Mouse (Mus musculus): ENCODE measurements around the gene Hdac9. TPM values are rescaled to one million over a fixed set of nuclear protein-coding genes. Genes with fewer than 3 reads are reported as not detected.

The Hdac9 gene
- polyA plus RNA-seq, 1 experiment from 2014 or later = 1.6 TPM

DNA sequence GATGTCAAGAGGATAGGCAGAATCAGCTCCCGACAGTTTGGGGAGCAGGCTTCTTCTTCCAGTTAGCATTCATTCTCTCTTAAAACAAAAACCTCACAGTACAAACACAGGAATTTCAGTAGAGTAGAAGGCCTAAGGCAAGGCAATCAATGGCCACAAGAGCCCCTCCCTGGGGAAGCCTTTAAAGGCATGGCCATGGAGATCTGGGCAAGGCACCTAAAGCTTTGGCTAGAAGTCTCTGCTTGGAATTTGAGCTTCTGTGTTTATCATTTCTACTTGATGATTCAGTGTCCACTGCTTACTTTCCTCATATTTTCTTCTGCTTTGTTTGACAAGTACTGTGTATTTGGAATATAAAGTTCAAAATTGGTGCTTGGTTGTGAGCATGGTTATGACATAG is 429.2 kb downstream of the Hdac9 start:
- Histone ChIP-seq H3K9me3 (replicated peaks; ENCODE audit: control insufficient read depth, low read length) (no peaks in the 10 kb centered on the region), H3K9ac (ENCODE audit: low read depth, low read length) (no peak overlapping the region), H3K4me1 (ENCODE audit: control insufficient read depth, low read depth, low read length) (no peaks in the 10 kb centered on the region), H3K27ac (ENCODE audit: low read length) (no peak overlapping the region), H3K4me2 (ENCODE audit: low read depth, low read length) (no peak overlapping the region), H3K27me3 (ENCODE audit: control insufficient read depth, insufficient read depth, low read depth, low read length) (no peaks in the 10 kb centered on the region), H3K4me3 (ENCODE audit: low read depth, low read length) (no peak overlapping the region), H3K36me3 (ENCODE audit: control insufficient read depth, insufficient read depth) (no peaks in the 10 kb centered on the region)
- 78% methylated on average over 1 of the region's 1 CpGs for WGBS (ENCODE audit: insufficient replicate concordance)
- ATAC-seq (ENCODE audit: low read depth) = no peak

DNA sequence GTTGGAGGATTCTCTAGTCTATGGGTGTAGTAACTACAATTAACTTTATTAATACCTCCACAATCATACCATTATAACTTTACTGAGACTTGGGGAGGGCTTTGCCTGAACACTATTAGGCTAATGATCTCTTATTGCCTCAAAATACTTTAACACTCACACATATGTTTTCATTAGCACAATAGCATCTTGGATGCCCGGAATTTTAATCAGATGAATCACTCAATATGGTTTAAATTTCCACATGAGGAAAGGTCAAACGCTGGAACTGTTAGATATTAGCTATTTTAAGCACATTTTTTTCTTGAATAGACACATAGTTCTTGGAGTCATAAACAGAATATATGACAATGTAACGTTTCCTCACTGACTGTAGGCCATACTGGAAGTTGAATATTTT is 429.9 kb downstream of the Hdac9 start:
- H3K4me2 ChIP-seq (ENCODE audit: low read depth, low read length) = no peak overlapping the region
- ATAC-seq (ENCODE audit: low read depth) = no peak
- H3K27ac ChIP-seq (ENCODE audit: low read length) = no peak overlapping the region
- no peak overlapping the region for H3K9ac ChIP-seq (ENCODE audit: low read depth, low read length)
- H3K36me3 ChIP-seq (ENCODE audit: control insufficient read depth, insufficient read depth) = no peaks in the 10 kb centered on the region
- no peaks in the 10 kb centered on the region for H3K4me1 ChIP-seq (ENCODE audit: control insufficient read depth, low read depth, low read length)
- H3K27me3 ChIP-seq (ENCODE audit: control insufficient read depth, insufficient read depth, low read depth, low read length) = no peaks in the 10 kb centered on the region
- H3K4me3 ChIP-seq (ENCODE audit: low read depth, low read length) = no peak overlapping the region
- H3K9me3 ChIP-seq (replicated peaks; ENCODE audit: control insufficient read depth, low read length) = no peaks in the 10 kb centered on the region
- 49% methylated on average over 3 of the region's 3 CpGs for WGBS (ENCODE audit: insufficient replicate concordance)

DNA sequence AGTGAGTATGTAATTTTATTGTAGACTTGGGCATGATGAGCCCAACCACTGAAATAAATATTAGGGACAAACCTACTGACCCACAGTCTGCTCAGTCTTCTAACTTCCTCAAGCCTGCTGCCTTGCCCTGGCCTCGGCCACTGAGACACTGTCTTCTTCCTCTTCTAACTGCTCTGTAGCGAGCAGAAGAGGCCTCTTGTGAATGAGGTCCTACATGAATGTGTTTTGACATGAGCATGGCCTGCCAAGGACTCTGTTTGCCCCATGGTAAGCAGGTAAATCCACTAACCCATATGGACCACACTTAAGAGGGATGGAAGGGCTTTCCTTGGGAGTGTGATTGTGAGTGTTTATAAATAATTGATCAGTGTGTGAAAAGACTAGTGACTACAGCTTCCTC is 430.9 kb downstream of the Hdac9 start:
- no peak overlapping the region for H3K4me3 ChIP-seq (ENCODE audit: low read depth, low read length)
- no peak overlapping the region for H3K27ac ChIP-seq (ENCODE audit: low read length)
- 16% methylated on average over 2 of the region's 2 CpGs for WGBS (ENCODE audit: insufficient replicate concordance)
- no peak for ATAC-seq (ENCODE audit: low read depth)
- no peak overlapping the region for H3K4me2 ChIP-seq (ENCODE audit: low read depth, low read length)
- H3K27me3 ChIP-seq (ENCODE audit: control insufficient read depth, insufficient read depth, low read depth, low read length) = no peaks in the 10 kb centered on the region
- no peaks in the 10 kb centered on the region for H3K4me1 ChIP-seq (ENCODE audit: control insufficient read depth, low read depth, low read length)
- no peaks in the 10 kb centered on the region for H3K9me3 ChIP-seq (replicated peaks; ENCODE audit: control insufficient read depth, low read length)
- H3K36me3 ChIP-seq (ENCODE audit: control insufficient read depth, insufficient read depth) = no peaks in the 10 kb centered on the region
- H3K9ac ChIP-seq (ENCODE audit: low read depth, low read length) = no peak overlapping the region

DNA sequence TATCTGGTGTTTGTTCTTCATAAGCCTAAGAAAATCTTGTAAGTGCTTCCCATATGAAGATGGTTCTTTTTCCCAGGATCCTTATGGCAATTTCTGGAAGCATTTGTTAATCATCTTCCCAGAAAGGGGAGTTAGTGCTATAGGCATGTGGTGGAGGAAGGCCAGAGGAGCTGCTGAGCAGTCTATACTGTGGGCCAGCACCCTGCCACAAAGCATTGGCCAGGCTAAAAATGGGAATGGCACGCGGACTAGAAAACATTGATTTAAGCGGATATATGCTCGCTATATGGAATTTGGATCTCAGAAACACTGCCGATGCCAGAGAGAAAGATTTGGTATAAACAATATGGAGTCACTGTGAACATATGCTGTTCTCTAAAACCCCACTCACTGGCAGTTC is 435.2 kb downstream of the Hdac9 start:
- 82% methylated on average over 5 of the region's 5 CpGs for WGBS (ENCODE audit: insufficient replicate concordance)
- H3K4me2 ChIP-seq (ENCODE audit: low read depth, low read length) = no peak overlapping the region

DNA sequence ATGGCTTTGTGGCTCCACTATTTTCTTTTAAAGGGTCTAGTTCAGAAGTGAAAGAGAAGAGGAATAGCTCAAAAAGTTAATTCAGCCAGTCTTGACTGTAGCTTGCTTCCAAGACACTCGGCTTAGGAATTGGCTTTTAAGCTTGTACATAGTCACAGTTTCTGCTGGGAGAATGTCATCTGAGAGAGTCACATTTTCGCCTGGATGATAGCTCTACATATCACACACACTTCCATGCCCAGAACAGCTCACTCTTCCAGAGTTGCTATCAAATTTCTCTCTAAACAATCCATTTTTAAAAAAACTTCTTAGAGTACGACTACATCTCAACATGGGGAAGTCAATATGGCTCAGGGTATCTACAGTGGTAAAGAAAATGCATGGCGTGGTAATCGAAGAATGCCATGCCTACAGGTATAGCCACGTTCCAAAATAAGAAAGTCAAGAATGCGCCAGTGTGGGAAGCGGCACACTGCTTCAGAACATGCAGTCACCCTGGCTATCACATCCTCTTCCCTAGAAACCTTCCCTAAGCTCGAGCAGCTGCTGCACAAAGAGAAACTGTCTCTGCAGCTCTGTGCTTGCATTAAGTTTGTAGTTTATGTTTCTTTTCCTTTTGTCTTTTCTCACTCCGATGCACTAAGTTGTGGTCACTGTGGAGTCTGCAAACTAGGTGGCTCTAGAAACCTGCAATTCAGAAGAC is 443.8 kb downstream of the Hdac9 start:
- 62% methylated on average over 10 of the region's 10 CpGs for WGBS (ENCODE audit: insufficient replicate concordance)
- no peaks in the 10 kb centered on the region for H3K36me3 ChIP-seq (ENCODE audit: control insufficient read depth, insufficient read depth)
- no peak for ATAC-seq (ENCODE audit: low read depth)

More for the DNA sequence above, 435.2 kb downstream of the Hdac9 start:
- Histone ChIP-seq H3K4me3 (ENCODE audit: low read depth, low read length) (no peak overlapping the region), H3K9ac (ENCODE audit: low read depth, low read length) (no peak overlapping the region), H3K36me3 (ENCODE audit: control insufficient read depth, insufficient read depth) (no peaks in the 10 kb centered on the region), H3K4me1 (ENCODE audit: control insufficient read depth, low read depth, low read length) (no peaks in the 10 kb centered on the region), H3K27ac (ENCODE audit: low read length) (no peak overlapping the region), H3K27me3 (ENCODE audit: control insufficient read depth, insufficient read depth, low read depth, low read length) (no peaks in the 10 kb centered on the region), H3K9me3 (replicated peaks; ENCODE audit: control insufficient read depth, low read length) (no peaks in the 10 kb centered on the region)
- no peak for ATAC-seq (ENCODE audit: low read depth)

DNA sequence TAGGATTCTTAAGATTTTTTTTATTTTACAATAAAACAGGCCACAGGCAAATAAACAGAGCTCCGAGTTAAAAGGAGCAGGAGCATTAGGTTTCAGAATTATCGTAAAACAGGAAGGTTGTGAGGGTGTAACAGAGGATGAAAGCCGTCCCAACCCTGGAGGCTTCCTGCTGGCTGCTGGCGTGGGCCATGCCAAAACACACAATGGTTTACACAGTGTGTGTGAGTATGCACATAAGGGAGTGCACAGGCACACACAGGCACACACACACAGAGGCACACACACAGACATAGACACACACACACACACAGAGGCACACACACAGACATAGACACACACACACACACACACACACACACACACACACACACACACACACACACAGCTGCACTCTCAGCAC is 444.4 kb downstream of the Hdac9 start:
- Histone ChIP-seq H3K4me3 (ENCODE audit: low read depth, low read length) (no peak overlapping the region), H3K9ac (ENCODE audit: low read depth, low read length) (no peak overlapping the region), H3K9me3 (replicated peaks; ENCODE audit: control insufficient read depth, low read length) (no peaks in the 10 kb centered on the region), H3K27me3 (ENCODE audit: control insufficient read depth, insufficient read depth, low read depth, low read length) (no peaks in the 10 kb centered on the region), H3K4me1 (ENCODE audit: control insufficient read depth, low read depth, low read length) (no peaks in the 10 kb centered on the region), H3K27ac (ENCODE audit: low read length) (no peak overlapping the region), H3K36me3 (ENCODE audit: control insufficient read depth, insufficient read depth) (no peaks in the 10 kb centered on the region), H3K4me2 (ENCODE audit: low read depth, low read length) (no peak overlapping the region)
- 44% methylated on average over 4 of the region's 4 CpGs for WGBS (ENCODE audit: insufficient replicate concordance)
- ATAC-seq (ENCODE audit: low read depth) = no peak

More for the DNA sequence above, 443.8 kb downstream of the Hdac9 start:
- Histone ChIP-seq H3K27ac (ENCODE audit: low read length) (no peak overlapping the region), H3K27me3 (ENCODE audit: control insufficient read depth, insufficient read depth, low read depth, low read length) (no peaks in the 10 kb centered on the region), H3K4me3 (ENCODE audit: low read depth, low read length) (no peak overlapping the region), H3K4me1 (ENCODE audit: control insufficient read depth, low read depth, low read length) (no peaks in the 10 kb centered on the region), H3K9ac (ENCODE audit: low read depth, low read length) (no peak overlapping the region), H3K9me3 (replicated peaks; ENCODE audit: control insufficient read depth, low read length) (no peaks in the 10 kb centered on the region), H3K4me2 (ENCODE audit: low read depth, low read length) (no peak overlapping the region)

DNA sequence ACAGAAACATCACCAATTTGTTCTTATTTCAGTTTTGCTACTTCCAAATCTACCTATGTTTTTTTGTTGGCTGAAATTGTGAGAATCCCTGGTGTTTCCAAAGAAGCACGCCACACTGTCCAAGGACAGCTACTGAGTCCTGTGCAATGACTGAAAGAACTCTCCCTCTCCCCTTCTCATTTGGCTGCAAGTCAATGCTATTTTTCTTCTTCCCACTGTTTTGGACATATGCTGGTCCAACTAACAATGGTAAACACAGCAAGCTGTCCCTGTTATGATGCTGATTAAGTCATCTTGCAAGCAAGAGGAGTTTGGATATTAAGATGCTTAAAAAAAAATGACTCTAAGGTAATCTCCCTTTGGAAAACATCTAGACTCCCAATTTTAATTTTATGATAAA is 455.2 kb downstream of the Hdac9 start:
- no peaks in the 10 kb centered on the region for H3K36me3 ChIP-seq (ENCODE audit: control insufficient read depth, insufficient read depth)
- no peak overlapping the region for H3K4me3 ChIP-seq (ENCODE audit: low read depth, low read length)
- no peaks in the 10 kb centered on the region for H3K4me1 ChIP-seq (ENCODE audit: control insufficient read depth, low read depth, low read length)
- H3K27me3 ChIP-seq (ENCODE audit: control insufficient read depth, insufficient read depth, low read depth, low read length) = no peaks in the 10 kb centered on the region
- H3K9me3 ChIP-seq (replicated peaks; ENCODE audit: control insufficient read depth, low read length) = no peaks in the 10 kb centered on the region
- WGBS (ENCODE audit: insufficient replicate concordance) = 47% methylated on average over 1 of the region's 1 CpGs
- H3K27ac ChIP-seq (ENCODE audit: low read length) = no peak overlapping the region
- no peak for ATAC-seq (ENCODE audit: low read depth)
- no peak overlapping the region for H3K4me2 ChIP-seq (ENCODE audit: low read depth, low read length)
- no peak overlapping the region for H3K9ac ChIP-seq (ENCODE audit: low read depth, low read length)

DNA sequence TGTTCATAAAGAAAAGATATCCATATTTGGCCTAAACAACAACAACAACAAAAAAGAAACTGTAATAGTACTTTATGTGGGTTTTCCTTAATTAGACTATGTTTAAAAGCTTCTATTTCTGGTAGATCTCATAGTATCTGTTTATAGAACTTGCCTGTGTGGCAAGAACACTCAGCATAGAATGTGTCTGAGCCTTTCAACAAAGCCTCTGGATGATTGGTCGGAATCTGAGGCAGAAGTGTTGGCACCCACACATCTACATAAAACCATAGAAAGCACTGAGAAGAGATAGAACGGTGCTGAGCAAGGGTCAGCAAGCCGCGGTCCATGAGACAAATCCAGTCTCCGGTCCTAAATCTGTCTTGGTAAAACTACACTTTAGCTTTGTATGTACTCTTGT is 464.3 kb downstream of the Hdac9 start:
- H3K9me3 ChIP-seq (replicated peaks; ENCODE audit: control insufficient read depth, low read length) = no peaks in the 10 kb centered on the region
- no peak overlapping the region for H3K27ac ChIP-seq (ENCODE audit: low read length)
- H3K36me3 ChIP-seq (ENCODE audit: control insufficient read depth, insufficient read depth) = no peaks in the 10 kb centered on the region
- no peak overlapping the region for H3K9ac ChIP-seq (ENCODE audit: low read depth, low read length)
- H3K27me3 ChIP-seq (ENCODE audit: control insufficient read depth, insufficient read depth, low read depth, low read length) = no peaks in the 10 kb centered on the region
- H3K4me1 ChIP-seq (ENCODE audit: control insufficient read depth, low read depth, low read length) = no peaks in the 10 kb centered on the region
- H3K4me2 ChIP-seq (ENCODE audit: low read depth, low read length) = no peak overlapping the region
- ATAC-seq (ENCODE audit: low read depth) = no peak
- H3K4me3 ChIP-seq (ENCODE audit: low read depth, low read length) = no peak overlapping the region
- 71% methylated on average over 5 of the region's 5 CpGs for WGBS (ENCODE audit: insufficient replicate concordance)

DNA sequence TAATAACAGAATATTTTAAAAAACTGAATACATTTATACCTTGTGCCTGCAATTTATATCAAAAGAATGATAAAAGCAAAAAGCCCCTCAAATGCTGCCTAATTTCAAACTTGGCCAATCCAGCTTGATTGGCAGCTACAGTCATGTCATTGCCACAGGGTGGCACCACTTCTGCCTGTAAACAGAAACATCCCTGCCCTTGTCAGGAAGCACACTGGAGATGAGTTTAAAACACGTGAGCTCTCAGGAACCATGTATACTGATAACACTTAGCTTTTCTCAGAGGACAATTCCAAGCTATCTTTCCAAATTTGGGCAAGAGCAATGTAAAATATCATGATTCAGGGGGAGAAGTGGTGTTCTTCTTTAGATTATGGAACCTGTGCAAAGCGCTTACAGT is 465.7 kb downstream of the Hdac9 start:
- no peak for ATAC-seq (ENCODE audit: low read depth)
- no peak overlapping the region for H3K27ac ChIP-seq (ENCODE audit: low read length)
- H3K4me1 ChIP-seq (ENCODE audit: control insufficient read depth, low read depth, low read length) = no peaks in the 10 kb centered on the region
- H3K36me3 ChIP-seq (ENCODE audit: control insufficient read depth, insufficient read depth) = no peaks in the 10 kb centered on the region
- no peak overlapping the region for H3K9ac ChIP-seq (ENCODE audit: low read depth, low read length)
- no peaks in the 10 kb centered on the region for H3K9me3 ChIP-seq (replicated peaks; ENCODE audit: control insufficient read depth, low read length)
- H3K27me3 ChIP-seq (ENCODE audit: control insufficient read depth, insufficient read depth, low read depth, low read length) = no peaks in the 10 kb centered on the region
- no peak overlapping the region for H3K4me3 ChIP-seq (ENCODE audit: low read depth, low read length)
- WGBS (ENCODE audit: insufficient replicate concordance) = 40% methylated on average over 2 of the region's 2 CpGs
- H3K4me2 ChIP-seq (ENCODE audit: low read depth, low read length) = no peak overlapping the region

Measured in liver, embryonic 16.5 days (tissue).